8 mouse cellular contexts compared by ENCODE assay signal in genomic region chr19:4096642-4097440, GRCm38 (mm10). TPM values are rescaled to one million over a fixed set of nuclear protein-coding genes. Genes with fewer than 3 reads are reported as not detected.
DNase-seq lines count a peak whose midpoint lies in the region; ATAC-seq and TF ChIP-seq lines count a peak whose summit lies in the region.

Gene Cdk2ap2, plus strand, starts transcription at chr19:4097182.

- peaks cover 58% of the 10 kb centered on the region for H3K4me1 ChIP-seq in forebrain, embryonic 10.5 days
- H3K4me1 ChIP-seq in heart, embryonic 15.5 days (replicated peaks): peaks cover 44% of the 10 kb centered on the region
- peaks cover 27 to 29% of the 10 kb centered on the region in 2 experiments for H3K4me1 ChIP-seq in liver, embryonic 14.5 days (replicated peaks; ENCODE audit: control insufficient read depth in 2 of 2, insufficient read depth in 2 of 2, low read length in 1 of 2)
- H3K4me1 ChIP-seq in neural tube, embryonic 11.5 days (ENCODE audit: control insufficient read depth, insufficient read depth, low read length): peaks cover 16% of the 10 kb centered on the region
- peaks cover 16% of the 10 kb centered on the region for H3K4me1 ChIP-seq in stomach, postnatal 0 days (replicated peaks; ENCODE audit: control insufficient read depth, insufficient read depth)

- H3K36me3 ChIP-seq in forebrain, embryonic 10.5 days (replicated peaks): no peaks in the 10 kb centered on the region
- no peaks in the 10 kb centered on the region for H3K36me3 ChIP-seq in heart, embryonic 15.5 days
- H3K36me3 ChIP-seq in liver, embryonic 14.5 days (replicated peaks; ENCODE audit: control insufficient read depth, insufficient read depth, low read depth): no peaks in the 10 kb centered on the region
- H3K36me3 ChIP-seq in neural tube, embryonic 11.5 days (ENCODE audit: control insufficient read depth, insufficient read depth, low read length): no peaks in the 10 kb centered on the region
- H3K36me3 ChIP-seq in stomach, postnatal 0 days (ENCODE audit: control insufficient read depth, insufficient read depth, low read length): no peaks in the 10 kb centered on the region

- TF ChIP-seq CTCF in liver, embryonic 14.5 days (IDR thresholded peaks at IDR 0.05; ENCODE audit: low read depth): no peak
- no peak for TF ChIP-seq CTCF in stomach, postnatal 0 days (IDR thresholded peaks at IDR 0.05; ENCODE audit: low read depth)

- peaks cover 36% of the 10 kb centered on the region for H3K27me3 ChIP-seq in forebrain, embryonic 10.5 days (ENCODE audit: poor library complexity, severe bottlenecking)
- peaks cover 11% of the 10 kb centered on the region for H3K27me3 ChIP-seq in heart, embryonic 15.5 days
- H3K27me3 ChIP-seq in liver, embryonic 14.5 days (ENCODE audit: control insufficient read depth, insufficient read depth, low read length): peaks cover 20% of the 10 kb centered on the region
- H3K27me3 ChIP-seq in neural tube, embryonic 11.5 days (ENCODE audit: control insufficient read depth, insufficient read depth, low read length): peaks cover 22% of the 10 kb centered on the region
- H3K27me3 ChIP-seq in stomach, postnatal 0 days (ENCODE audit: control insufficient read depth, insufficient read depth, low read length): no peaks in the 10 kb centered on the region

- no peaks in the 10 kb centered on the region for H3K9me3 ChIP-seq in forebrain, embryonic 10.5 days
- H3K9me3 ChIP-seq in heart, embryonic 15.5 days (replicated peaks): no peaks in the 10 kb centered on the region
- no peaks in the 10 kb centered on the region for H3K9me3 ChIP-seq in liver, embryonic 14.5 days (ENCODE audit: control insufficient read depth, low read length)
- H3K9me3 ChIP-seq in neural tube, embryonic 11.5 days (ENCODE audit: control insufficient read depth, low read length): no peaks in the 10 kb centered on the region
- no peaks in the 10 kb centered on the region for H3K9me3 ChIP-seq in stomach, postnatal 0 days (ENCODE audit: control insufficient read depth, low read length)

- ATAC-seq in heart, embryonic 15.5 days (replicated peaks; ENCODE audit: insufficient number of reproducible peaks, insufficient read depth, low FRiP score, low read depth): peak; percentile 89
- ATAC-seq in liver, embryonic 14.5 days (ENCODE audit: insufficient read depth): peak; percentile 91
- ATAC-seq in neural tube, embryonic 11.5 days (ENCODE audit: insufficient read depth, low FRiP score, low TSS enrichment): peak; percentile 94
- peak; percentile 92 for ATAC-seq in stomach, postnatal 0 days (ENCODE audit: low FRiP score, low TSS enrichment)

- WGBS in forebrain, embryonic 10.5 days: under 1% methylated on average over 65 of the region's 65 CpGs
- WGBS in heart, embryonic 15.5 days: under 1% methylated on average over 65 of the region's 65 CpGs
- WGBS in liver, embryonic 14.5 days (ENCODE audit: insufficient replicate concordance): under 1% methylated on average over 65 of the region's 65 CpGs
- WGBS in neural tube, embryonic 11.5 days: under 1% methylated on average over 63 of the region's 65 CpGs
- 1% methylated on average over 55 of the region's 65 CpGs for WGBS in stomach, postnatal 0 days

- DNase-seq in CD8-positive naive resting alpha-beta T cell, adult 2 months (ENCODE audit: low read depth in 2 of 2, low spot score in 2 of 2): peak; percentile 96 to 97
- peak; percentile 94 for DNase-seq in c-Kit-positive CD71-negative TER-119-negative erythroid progenitor cells, embryonic 14.5 days (ENCODE audit: low read depth)
- DNase-seq in forebrain, embryonic 10.5 days (ENCODE audit: extremely low spot score, low spot score): peak; percentile 99
- peak; percentile 100 for DNase-seq in kidney, postnatal 25 days
- DNase-seq in liver, embryonic 14.5 days (ENCODE audit: low read depth in 3 of 3, low spot score in 3 of 3): peak; percentile 98
- DNase-seq in neural tube, embryonic 11.5 days (ENCODE audit: low spot score): peak; percentile 100
- peak; percentile 99 for DNase-seq in stomach, postnatal 0 days (ENCODE audit: low spot score)

- peak within 1 kb of the TSS; percentile 79 for H3K4me2 ChIP-seq in heart, embryonic 15.5 days
- H3K4me2 ChIP-seq in liver, embryonic 14.5 days (ENCODE audit: low read depth): peak within 1 kb of the TSS; percentile 98
- H3K4me2 ChIP-seq in neural tube, embryonic 11.5 days (ENCODE audit: low read depth): peak within 1 kb of the TSS; percentile 69
- H3K4me2 ChIP-seq in stomach, postnatal 0 days (replicated peaks; ENCODE audit: low read depth): peak within 1 kb of the TSS; percentile 75

- TF ChIP-seq EP300 in liver, embryonic 14.5 days (IDR thresholded peaks at IDR 0.05; ENCODE audit: low read depth): peak; percentile 61; the same call in 1 of the 2 replicates
- TF ChIP-seq EP300 in stomach, postnatal 0 days (optimal IDR thresholded peaks at IDR 0.05): no peak

- H3K4me3 ChIP-seq in forebrain, embryonic 10.5 days: peak within 1 kb of the TSS; percentile 64
- H3K4me3 ChIP-seq in heart, embryonic 15.5 days: peak within 1 kb of the TSS; percentile 66
- H3K4me3 ChIP-seq in liver, embryonic 14.5 days (ENCODE audit: insufficient read depth in 1 of 2, low read depth in 2 of 2, low read length in 2 of 2): peak within 1 kb of the TSS; percentile 67 to 79
- peak within 1 kb of the TSS; percentile 43 for H3K4me3 ChIP-seq in neural tube, embryonic 11.5 days (ENCODE audit: low read depth, low read length)
- peak within 1 kb of the TSS; percentile 59 for H3K4me3 ChIP-seq in stomach, postnatal 0 days (ENCODE audit: low read depth, low read length)

- peak within 1 kb of the TSS; percentile 91 for H3K27ac ChIP-seq in forebrain, embryonic 10.5 days
- peak within 1 kb of the TSS; percentile 87 for H3K27ac ChIP-seq in heart, embryonic 15.5 days
- peak within 1 kb of the TSS; percentile 98 for H3K27ac ChIP-seq in liver, embryonic 14.5 days
- H3K27ac ChIP-seq in neural tube, embryonic 11.5 days (ENCODE audit: low read depth, low read length): peak within 1 kb of the TSS; percentile 67; the same call in 1 of the 2 replicates
- peak within 1 kb of the TSS; percentile 93 for H3K27ac ChIP-seq in stomach, postnatal 0 days (replicated peaks)

- H3K9ac ChIP-seq in heart, embryonic 15.5 days: peak within 1 kb of the TSS; percentile 59
- H3K9ac ChIP-seq in liver, embryonic 14.5 days (replicated peaks): peak within 1 kb of the TSS; percentile 84
- peak within 1 kb of the TSS; percentile 64 for H3K9ac ChIP-seq in neural tube, embryonic 11.5 days (ENCODE audit: low read length)
- H3K9ac ChIP-seq in stomach, postnatal 0 days (ENCODE audit: low read length): peak within 1 kb of the TSS; percentile 64

RNA-seq across cellular contexts. Expression of gene Cdk2ap2, which starts in this region (rescaled TPM):
- polyA plus RNA-seq in forebrain, embryonic 10.5 days (2016; fragmentation: Nextera tagmentation; extraction: Ambion mirVana): 85.8 and 86.6 TPM in 2 replicates
- 63.6 and 81.7 TPM in 2 replicates for polyA plus RNA-seq in heart, embryonic 15.5 days (2015; fragmentation: Nextera tagmentation; extraction: Ambion mirVana)
- polyA plus RNA-seq in liver, embryonic 14.5 days (2012; rRNA removed): 52.5 and 64.8 TPM in 2 replicates
- polyA plus RNA-seq in liver, embryonic 14.5 days (2014; fragmentation: Nextera tagmentation; extraction: Ambion mirVana): 99.9 and 101 TPM in 2 replicates
- 81.3 and 86.7 TPM in 2 replicates for polyA plus RNA-seq in neural tube, embryonic 11.5 days (2014; fragmentation: Nextera tagmentation; extraction: Ambion mirVana)
- 129 and 134 TPM in 2 replicates for polyA plus RNA-seq in stomach, postnatal 0 days (2015; fragmentation: Nextera tagmentation; extraction: Ambion mirVana)

Comparison
In these comparisons a context has a peak if more than half of its experiments do, and no peak if none do; other contexts are left out.
1. Peak in every context shown above with its lines: DNase-seq, ATAC-seq, H3K4me3 ChIP-seq and H3K27ac ChIP-seq.